Mouse (Mus musculus) cortical plate, adult 2 months (tissue): ENCODE measurements around the gene Eif2ak4.

Experiments
- CTCF ChIP-seq: fragments of 200-500 bp; IDR thresholded peaks from 2 replicates; pipeline ENCODE4 v1.5.1; 2011; ENCODE audit warnings: mild to moderate bottlenecking, control low read depth, low read length; ENCODE audit not compliant: insufficient read depth; ENCODE audit errors: extremely low read depth
- POLR2A ChIP-seq: fragments of 200-500 bp; IDR thresholded peaks from 2 replicates; pipeline ENCODE4 v1.6.1; 2011; ENCODE audit warnings: mild to moderate bottlenecking, low read length, control low read depth; ENCODE audit not compliant: insufficient read depth; ENCODE audit errors: extremely low read depth

GRCm38 (mm10) chr2:118345535-118345934, 42.9 kb upstream of the Eif2ak4 start:
- TF ChIP-seq CTCF (no peak), POLR2A (no peak)
